Mouse (Mus musculus): ENCODE data around the gene Tekt3.

DNA sequence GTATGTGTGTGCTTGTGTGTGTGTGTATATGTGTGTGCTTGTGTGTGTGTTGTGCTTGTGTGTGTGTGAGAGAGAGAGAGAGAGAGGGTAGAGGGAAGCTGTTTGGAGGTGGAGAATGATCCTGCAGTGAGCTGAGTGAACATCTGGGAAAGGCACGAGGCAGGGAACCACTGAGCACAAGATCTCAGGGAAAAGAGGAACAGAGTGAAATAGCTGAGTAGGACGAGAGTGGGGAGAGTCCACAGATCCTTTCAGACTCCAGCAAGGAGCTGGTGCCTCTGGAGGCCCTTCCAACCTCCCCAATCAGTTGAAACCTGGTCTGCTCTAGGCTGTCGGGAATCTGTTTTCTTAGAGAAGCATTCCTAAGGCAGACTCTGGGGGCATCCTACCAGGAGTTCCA is 77.3 kb downstream of the Tekt3 start:
- TF ChIP-seq CTCF (IDR thresholded peaks at IDR 0.05) = no peak
- TF ChIP-seq EP300 (IDR thresholded peaks at IDR 0.05) = no peak
